Mouse (Mus musculus): Measurements from ENCODE around the gene Tifa. TPM values are rescaled to one million over a fixed set of nuclear protein-coding genes. Genes with fewer than 3 reads are reported as not detected.
A peak's percentile ranks its signal among the peaks of the same experiment; 100 is the strongest.

The Tifa gene
- polyA plus RNA-seq, 1 experiment = 14.3 TPM

GRCm38 (mm10) chr3:127834040-127834439 lies 44.4 kb downstream of the Tifa start:
- no peak overlapping the region for H3K27ac ChIP-seq (ENCODE audit: insufficient read depth, low read length)
- H3K27me3 ChIP-seq (ENCODE audit: control insufficient read depth, insufficient read depth, low read length) = no peaks in the 10 kb centered on the region
- WGBS = 88% methylated on average over 4 of the region's 4 CpGs
- DNase-seq (ENCODE audit: low read depth in 1 of 2, low spot score in 2 of 2) = no peak
- TF ChIP-seq CTCF (IDR thresholded peaks at IDR 0.05; ENCODE audit: extremely low read depth, insufficient read depth, insufficient read length, insufficient replicate concordance) (no peak), POLR2A (IDR thresholded peaks at IDR 0.05; ENCODE audit: low read depth, low read length) (no peak)
- no peak overlapping the region for H3K4me3 ChIP-seq (ENCODE audit: extremely low read depth, insufficient read depth, insufficient read length)
- H3K4me1 ChIP-seq (ENCODE audit: control insufficient read depth, insufficient read depth, insufficient read length) = no peaks in the 10 kb centered on the region
- H3K36me3 ChIP-seq (ENCODE audit: control insufficient read depth, insufficient read depth, low read length) = no peaks in the 10 kb centered on the region

DNA sequence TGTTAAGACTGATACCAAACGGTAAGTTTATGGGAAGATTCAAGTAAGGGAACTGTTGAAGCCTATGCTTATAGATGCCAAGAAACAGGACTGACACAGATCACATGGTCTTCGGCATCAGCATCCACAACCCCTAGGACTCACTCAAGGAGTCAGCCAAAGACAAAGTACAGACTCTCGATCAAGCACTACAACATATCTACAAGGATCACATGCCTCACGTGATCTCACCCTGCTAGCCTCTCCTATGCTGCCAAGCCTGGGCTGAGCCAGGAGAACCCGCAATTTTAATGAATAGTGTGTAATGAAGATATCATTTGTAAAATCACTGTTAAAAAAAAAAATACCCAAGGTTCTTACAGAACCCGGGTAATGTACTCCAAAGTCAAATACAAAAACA lies 46.0 kb downstream of the Tifa start:
- TF ChIP-seq POLR2A (IDR thresholded peaks at IDR 0.05; ENCODE audit: low read depth, low read length) (no peak), CTCF (IDR thresholded peaks at IDR 0.05; ENCODE audit: extremely low read depth, insufficient read depth, insufficient read length, insufficient replicate concordance) (no peak)
- H3K4me1 ChIP-seq (ENCODE audit: control insufficient read depth, insufficient read depth, insufficient read length) = no peaks in the 10 kb centered on the region
- H3K27me3 ChIP-seq (ENCODE audit: control insufficient read depth, insufficient read depth, low read length) = no peaks in the 10 kb centered on the region
- H3K36me3 ChIP-seq (ENCODE audit: control insufficient read depth, insufficient read depth, low read length) = no peaks in the 10 kb centered on the region
- no peak overlapping the region for H3K4me3 ChIP-seq (ENCODE audit: extremely low read depth, insufficient read depth, insufficient read length)
- no peak overlapping the region for H3K27ac ChIP-seq (ENCODE audit: insufficient read depth, low read length)
- DNase-seq (ENCODE audit: low read depth in 1 of 2, low spot score in 2 of 2) = no peak
- WGBS = 72% methylated on average over 6 of the region's 6 CpGs

DNA sequence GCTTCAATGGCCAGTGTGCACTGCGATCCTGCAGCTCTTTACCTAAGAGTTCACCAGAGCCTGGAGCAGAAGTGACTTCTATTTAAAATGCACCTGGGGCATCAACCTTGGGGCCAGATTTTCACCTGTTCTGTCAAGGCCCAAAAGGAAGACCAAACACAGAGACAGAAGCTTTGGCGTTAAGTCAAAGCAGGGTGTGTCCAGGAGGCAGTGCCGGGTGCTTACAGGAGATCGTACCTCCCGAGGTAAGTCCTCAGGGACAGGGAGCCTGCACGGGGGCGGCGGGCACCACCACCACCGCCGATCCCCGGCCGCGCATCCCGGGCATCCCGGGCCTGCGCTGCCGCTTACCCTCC lies 47.2 kb downstream of the Tifa start:
- H3K4me3 ChIP-seq (ENCODE audit: extremely low read depth, insufficient read depth, insufficient read length) = peak overlapping the region; percentile 79
- no peaks in the 10 kb centered on the region for H3K36me3 ChIP-seq (ENCODE audit: control insufficient read depth, insufficient read depth, low read length)
- H3K27me3 ChIP-seq (ENCODE audit: control insufficient read depth, insufficient read depth, low read length) = no peaks in the 10 kb centered on the region
- peak overlapping the region; percentile 65; the same call in 1 of the 2 replicates for H3K27ac ChIP-seq (ENCODE audit: insufficient read depth, low read length)
- TF ChIP-seq CTCF (IDR thresholded peaks at IDR 0.05; ENCODE audit: extremely low read depth, insufficient read depth, insufficient read length, insufficient replicate concordance) = no peak
- WGBS = under 1% methylated on average over 17 of the region's 17 CpGs
- no peaks in the 10 kb centered on the region for H3K4me1 ChIP-seq (ENCODE audit: control insufficient read depth, insufficient read depth, insufficient read length)
- DNase-seq (ENCODE audit: low read depth in 1 of 2, low spot score in 2 of 2) = no peak

DNA sequence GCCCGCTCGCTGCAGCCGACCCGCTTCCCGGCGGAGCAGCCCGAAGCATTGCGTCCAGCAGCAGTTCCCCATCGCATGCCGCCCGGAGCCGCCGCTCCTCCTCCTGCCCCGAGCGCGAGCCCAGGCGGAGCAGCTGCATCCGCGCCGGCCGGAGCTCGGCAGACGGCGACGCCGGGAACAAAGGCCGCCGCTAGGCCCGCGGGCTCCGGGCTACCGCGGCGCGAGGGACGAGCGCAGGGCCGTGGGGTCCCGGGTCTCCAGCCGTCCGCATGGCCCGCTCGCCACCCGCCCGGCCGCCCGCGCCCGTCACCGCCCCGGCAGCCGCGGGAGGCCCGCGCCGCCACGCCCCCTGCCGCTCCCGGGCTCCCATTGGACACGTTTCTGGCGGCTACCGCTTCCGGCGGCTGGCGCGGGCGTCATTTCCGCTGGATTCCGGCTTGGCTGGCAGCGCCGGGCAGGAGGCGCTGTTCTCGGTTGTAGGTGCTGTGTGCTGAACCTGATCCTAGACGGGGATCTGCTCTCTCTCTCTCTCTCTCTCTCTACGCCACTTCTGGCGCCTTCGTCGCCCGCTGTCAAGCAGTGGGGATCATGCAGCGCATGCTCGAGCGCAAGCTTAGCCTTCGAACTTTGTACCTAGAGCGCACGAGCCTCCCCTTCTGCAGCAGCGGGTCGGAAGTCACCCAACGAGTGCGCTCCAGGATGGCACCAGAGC lies 47.7 kb downstream of the Tifa start, which contains the start of gene Ap1ar:
Gene Ap1ar, minus strand, starts transcription at position 370 of the 712 bp plus-strand sequence.
- peak; percentile 85 to 94 for DNase-seq (ENCODE audit: low read depth in 1 of 2, low spot score in 2 of 2)
- H3K27ac ChIP-seq (ENCODE audit: insufficient read depth, low read length) = peak within 1 kb of the TSS; percentile 92
- TF ChIP-seq CTCF (IDR thresholded peaks at IDR 0.05; ENCODE audit: extremely low read depth, insufficient read depth, insufficient read length, insufficient replicate concordance) (peak; percentile 56; the same call in 1 of the 2 replicates), POLR2A (IDR thresholded peaks at IDR 0.05; ENCODE audit: low read depth, low read length) (peak; percentile 23; the same call in 1 of the 2 replicates)
- under 1% methylated on average over 87 of the region's 89 CpGs for WGBS
- no peaks in the 10 kb centered on the region for H3K36me3 ChIP-seq (ENCODE audit: control insufficient read depth, insufficient read depth, low read length)
- H3K27me3 ChIP-seq (ENCODE audit: control insufficient read depth, insufficient read depth, low read length) = no peaks in the 10 kb centered on the region
- H3K4me3 ChIP-seq (ENCODE audit: extremely low read depth, insufficient read depth, insufficient read length) = peak within 1 kb of the TSS; percentile 79
- no peaks in the 10 kb centered on the region for H3K4me1 ChIP-seq (ENCODE audit: control insufficient read depth, insufficient read depth, insufficient read length)

GRCm38 (mm10) chr3:127837972-127838644 lies 48.5 kb downstream of the Tifa start:
- WGBS = 26% methylated on average over 8 of the region's 8 CpGs
- peak overlapping the region; percentile 78; the same call in 1 of the 2 replicates for H3K4me3 ChIP-seq (ENCODE audit: extremely low read depth, insufficient read depth, insufficient read length)
- H3K27me3 ChIP-seq (ENCODE audit: control insufficient read depth, insufficient read depth, low read length) = no peaks in the 10 kb centered on the region
- H3K27ac ChIP-seq (ENCODE audit: insufficient read depth, low read length) = peak overlapping the region; percentile 92
- DNase-seq (ENCODE audit: low read depth in 1 of 2, low spot score in 2 of 2) = no peak
- H3K4me1 ChIP-seq (ENCODE audit: control insufficient read depth, insufficient read depth, insufficient read length) = no peaks in the 10 kb centered on the region
- no peaks in the 10 kb centered on the region for H3K36me3 ChIP-seq (ENCODE audit: control insufficient read depth, insufficient read depth, low read length)
- TF ChIP-seq CTCF (IDR thresholded peaks at IDR 0.05; ENCODE audit: extremely low read depth, insufficient read depth, insufficient read length, insufficient replicate concordance) (no peak), POLR2A (IDR thresholded peaks at IDR 0.05; ENCODE audit: low read depth, low read length) (no peak)

- Histone ChIP-seq H3K4me1 (ENCODE audit: control insufficient read depth, insufficient read depth, insufficient read length) (no peaks in the 10 kb centered on the region), H3K27me3 (ENCODE audit: control insufficient read depth, insufficient read depth, low read length) (no peaks in the 10 kb centered on the region), H3K4me3 (ENCODE audit: extremely low read depth, insufficient read depth, insufficient read length) (no peak overlapping the region), H3K36me3 (ENCODE audit: control insufficient read depth, insufficient read depth, low read length) (no peaks in the 10 kb centered on the region), H3K27ac (ENCODE audit: insufficient read depth, low read length) (no peak overlapping the region)
- TF ChIP-seq POLR2A (IDR thresholded peaks at IDR 0.05; ENCODE audit: low read depth, low read length) (no peak), CTCF (IDR thresholded peaks at IDR 0.05; ENCODE audit: extremely low read depth, insufficient read depth, insufficient read length, insufficient replicate concordance) (no peak)
- 94% methylated on average over 8 of the region's 8 CpGs for WGBS
- DNase-seq (ENCODE audit: low read depth in 1 of 2, low spot score in 2 of 2) = no peak
Observed at GRCm38 (mm10) chr3:127841926-127842325, 52.3 kb downstream of the Tifa start.
